Mouse (Mus musculus) megakaryocyte, embryonic 14.5 days (primary cell): ENCODE measurements around the gene Phlda3.

ENCODE experiments used
- FLI1 ChIP-seq: IDR thresholded peaks from 2 replicates; pipeline ENCODE4 v1.6.1; 2012; ENCODE audit warnings: low read length, inconsistent platforms, mixed read lengths
- GATA1 ChIP-seq: IDR thresholded peaks from 3 replicates; pipeline ENCODE4 v1.6.1; 2012; ENCODE audit warnings: mixed read lengths, low read length, inconsistent platforms, borderline replicate concordance

DNA sequence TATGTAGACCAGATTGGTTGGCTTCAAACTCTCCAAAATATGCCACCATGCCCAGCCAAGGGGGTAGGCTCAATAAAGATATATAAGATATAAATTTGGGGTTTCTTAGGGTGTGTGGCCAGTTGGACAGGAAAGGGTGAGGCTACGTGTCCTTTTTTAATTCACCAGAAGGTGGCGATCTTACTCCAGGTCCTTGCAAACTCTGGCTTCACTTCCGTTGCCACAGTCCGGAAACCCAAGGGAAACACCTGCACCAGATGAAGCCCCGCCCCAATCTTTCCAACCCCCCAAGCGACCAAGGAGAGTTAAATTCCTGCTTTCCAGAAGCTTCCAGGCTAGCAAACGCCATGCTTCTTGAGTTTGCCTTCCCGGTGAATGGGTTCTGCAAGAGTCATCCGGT lies 46.4 kb upstream of the Phlda3 start:
- TF ChIP-seq GATA1: no peak
- peak; percentile 39; the same call in 1 of the 2 replicates for TF ChIP-seq FLI1
